Mouse (Mus musculus) left cerebral cortex, postnatal 25 days (tissue): Measurements from ENCODE around the gene Ryr3. TPM values are rescaled to one million over a fixed set of nuclear protein-coding genes. Genes with fewer than 3 reads are reported as not detected.
"Not testable (repeated sequence)": the region's sequence is repeated elsewhere in the genome, so short reads cannot be mapped to it uniquely, and the experiment has no call there.

Experiments
- DNase-seq, 2 experiments: peaks; one replicate each; pipeline ENCODE4 v3.0.0; 2022; ENCODE audit warnings: low spot score in 2 of 2, mixed read lengths in 1 of 2
- intact Hi-C: fragments of 180-260 bp; cut with DNase I; formaldehyde crosslinking; loops from one replicate; pipeline ENCODE4 v1.15.1; 2025
- total RNA-seq, 2 experiments: library from RNA; stranded (reverse); gene quantifications; 2 replicates each; pipeline ENCODE4 v1.2.3; 2021

Gene Ryr3
- total RNA-seq, 2 experiments from 2014 or later: 25.9 to 44.0 TPM

- intact Hi-C loops: loop anchor here (5.0 kb wide), 1 partner anchor 101 kb away; the partner anchor contains the start of gene Ryr3
- DNase-seq: no peak
Observed at GRCm38 (mm10) chr2:113115897-113116283, 101.0 kb downstream of the Ryr3 start.

DNA sequence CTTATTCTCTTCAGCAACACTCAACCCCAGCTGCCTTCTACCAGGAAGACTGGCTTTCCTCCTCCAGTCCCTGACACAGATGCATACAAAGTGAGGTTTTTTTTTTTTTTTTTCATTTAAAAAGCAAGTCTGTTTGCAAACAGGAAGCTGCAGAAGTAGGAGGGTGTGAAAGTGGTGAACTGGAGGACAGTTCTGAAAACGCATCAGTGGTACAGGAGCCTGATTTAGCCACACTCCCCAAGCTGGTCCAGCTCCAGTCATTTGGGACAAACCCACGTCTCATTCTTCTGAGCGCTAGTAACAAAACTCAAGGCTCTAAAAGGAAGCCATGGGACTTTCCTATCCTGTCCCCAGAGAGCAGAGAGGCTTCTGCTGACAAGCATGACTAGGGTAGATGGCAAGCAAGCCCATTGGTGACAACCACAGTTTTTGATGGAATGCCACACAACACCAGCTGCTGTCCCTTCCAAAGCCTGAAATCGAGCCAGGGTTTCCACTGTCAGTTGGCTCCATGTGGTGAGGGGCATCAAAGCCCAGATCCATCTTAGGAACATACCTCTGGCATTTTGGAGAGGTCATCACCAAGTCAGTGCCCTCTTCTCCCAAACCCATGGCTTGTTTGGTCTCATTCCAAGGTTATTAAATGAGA is 101.5 kb downstream of the Ryr3 start:
- intact Hi-C loops: loop anchor here (5.0 kb wide), 1 partner anchor 102 kb away; the partner anchor contains the start of gene Ryr3
- peak in 1 of 2 experiments; percentile 86 for DNase-seq

DNA sequence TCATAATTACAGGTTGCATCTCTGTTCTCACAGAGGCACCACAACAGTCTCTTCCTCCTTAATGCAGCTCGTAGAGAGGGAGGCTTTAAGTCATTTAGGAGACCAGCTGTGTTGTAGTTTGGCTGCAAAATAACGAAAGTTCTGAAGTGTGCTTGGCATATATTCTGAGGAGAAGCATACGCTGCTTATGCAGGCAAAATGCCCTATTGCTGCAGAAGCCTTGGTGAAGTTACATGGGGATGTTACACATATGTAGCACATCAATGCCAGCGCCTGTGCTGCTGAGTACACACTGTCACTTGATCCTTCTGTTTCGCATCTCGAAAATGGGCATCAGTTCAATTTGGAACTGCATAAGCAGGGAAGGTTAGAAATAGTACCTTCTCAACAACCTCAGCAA is 112.3 kb downstream of the Ryr3 start:
- peak; percentile 33 to 53 for DNase-seq
- intact Hi-C loops: loop anchor here (5.0 kb wide), 1 partner anchor 52 kb away; no protein-coding TSS in a partner anchor

- intact Hi-C loops: no loop called here
- DNase-seq: no peak
Observed at GRCm38 (mm10) chr2:113095184-113095583, 121.7 kb downstream of the Ryr3 start.

DNA sequence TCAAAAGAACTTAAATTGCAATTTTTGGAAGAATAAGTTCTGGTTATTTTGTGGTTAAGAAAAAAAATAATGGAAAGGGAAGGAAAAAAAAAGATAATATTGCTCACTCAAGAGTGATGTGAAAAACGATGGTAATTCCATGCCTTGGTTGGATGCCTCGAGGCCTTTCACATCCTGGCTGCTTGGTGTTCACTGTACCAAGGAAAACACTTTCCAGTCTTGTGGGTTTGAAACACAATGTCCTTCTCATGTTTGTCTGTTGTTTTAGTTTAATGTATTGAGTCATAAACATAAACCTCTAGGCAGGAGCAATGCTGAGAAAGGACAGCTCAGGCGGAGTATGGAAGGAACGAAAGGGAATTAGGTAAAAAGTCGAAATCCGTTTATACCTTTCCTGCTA is 122.8 kb downstream of the Ryr3 start:
- DNase-seq: no peak
- intact Hi-C loops: no loop called here

- no peak for DNase-seq
- intact Hi-C loops: no loop called here
Observed at GRCm38 (mm10) chr2:113092756-113093155, 124.1 kb downstream of the Ryr3 start.

GRCm38 (mm10) chr2:113091316-113091715 is 125.6 kb downstream of the Ryr3 start:
- DNase-seq, intact Hi-C loops: not testable (repeated sequence)

DNA sequence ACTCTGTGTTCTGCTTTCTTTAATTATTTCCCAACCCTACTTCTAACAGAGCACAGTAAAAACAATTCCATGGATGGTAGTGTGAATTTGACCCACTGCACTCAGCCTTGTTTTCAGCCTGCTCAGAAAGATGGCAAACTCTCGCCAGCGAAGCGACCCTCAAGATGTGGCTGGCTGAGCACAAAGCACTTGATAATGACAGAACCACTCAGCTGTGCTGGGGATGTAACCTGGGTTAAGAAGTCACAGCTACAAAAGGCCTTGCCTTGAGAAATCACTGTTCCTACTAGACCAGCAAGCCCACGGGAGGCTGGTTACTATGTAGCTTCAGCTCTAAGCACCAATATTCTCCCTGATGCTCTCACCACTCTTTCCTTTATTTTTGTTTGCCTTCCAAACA is 140.5 kb downstream of the Ryr3 start:
- intact Hi-C loops: no loop called here
- DNase-seq: no peak

GRCm38 (mm10) chr2:113059367-113059766 is 157.5 kb downstream of the Ryr3 start:
- intact Hi-C loops: no loop called here
- peak in 1 of 2 experiments; percentile 27 for DNase-seq

DNA sequence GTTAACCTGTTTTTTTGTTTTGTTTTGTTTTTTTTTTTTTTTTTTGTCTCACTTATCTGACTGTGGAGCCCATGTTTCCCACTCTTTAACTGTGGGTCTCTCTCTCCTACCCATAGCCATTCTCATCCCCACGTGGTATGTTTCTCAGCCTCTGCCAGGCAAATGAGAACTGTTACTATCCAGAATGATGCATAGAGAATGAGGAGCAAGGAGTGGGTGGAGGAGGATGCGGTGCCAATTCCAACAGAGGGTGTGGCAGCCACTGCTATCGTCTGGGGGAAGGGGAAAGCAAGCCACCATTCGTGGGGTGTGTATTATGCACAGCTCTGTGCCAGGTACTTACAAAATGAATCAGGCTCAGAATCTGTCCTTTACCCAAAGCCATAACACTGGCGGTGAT is 158.0 kb downstream of the Ryr3 start:
- DNase-seq: peak; percentile 45 to 93
- intact Hi-C loops: no loop called here

DNA sequence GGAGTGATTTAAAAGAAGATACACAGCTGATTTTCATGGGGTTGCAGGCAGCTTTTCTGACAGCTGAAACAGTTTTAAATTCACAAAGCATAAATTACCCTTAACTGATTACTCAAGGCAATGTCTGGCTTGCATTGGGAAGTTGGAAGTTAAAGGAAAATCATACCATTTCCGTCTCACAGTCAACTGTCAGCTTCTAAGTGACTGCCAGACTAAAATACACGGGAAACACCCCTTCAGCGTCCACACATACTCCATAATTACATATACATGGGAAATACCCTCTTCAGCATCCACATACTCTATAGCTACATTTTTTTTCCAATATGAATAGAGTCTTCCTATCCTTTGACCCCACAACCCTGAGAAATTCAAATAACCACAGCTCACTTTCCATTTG is 158.8 kb downstream of the Ryr3 start:
- intact Hi-C loops: no loop called here

GRCm38 (mm10) chr2:113055591-113055990 is 161.3 kb downstream of the Ryr3 start:
- DNase-seq: no peak
- intact Hi-C loops: no loop called here

More for the DNA sequence above, 158.8 kb downstream of the Ryr3 start:
- no peak for DNase-seq

- no peak for DNase-seq
- intact Hi-C loops: loop anchor here (5.0 kb wide), 1 partner anchor 57 kb away; no protein-coding TSS in a partner anchor
Observed at GRCm38 (mm10) chr2:113049831-113050230, 167.1 kb downstream of the Ryr3 start.

DNA sequence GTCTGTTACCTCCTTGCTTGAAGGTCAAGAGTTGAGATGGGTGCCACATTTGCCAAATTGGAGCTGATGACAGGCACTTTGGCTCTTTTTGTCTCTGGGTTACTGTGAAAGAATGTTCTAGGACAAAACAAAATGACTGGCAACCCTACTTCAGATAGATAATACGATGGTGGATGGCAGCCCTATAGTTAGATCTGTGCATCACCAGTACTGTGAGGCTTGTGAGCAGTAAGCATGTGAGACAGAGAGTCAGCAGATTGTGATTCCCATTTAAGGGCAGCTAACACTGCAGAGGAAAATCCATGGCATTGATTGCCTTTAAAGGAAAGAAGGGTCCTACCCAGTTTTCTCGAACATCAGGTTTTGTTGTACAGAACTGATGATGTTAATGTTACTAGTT is 180.3 kb downstream of the Ryr3 start:
- intact Hi-C loops: no loop called here
- no peak for DNase-seq

DNA sequence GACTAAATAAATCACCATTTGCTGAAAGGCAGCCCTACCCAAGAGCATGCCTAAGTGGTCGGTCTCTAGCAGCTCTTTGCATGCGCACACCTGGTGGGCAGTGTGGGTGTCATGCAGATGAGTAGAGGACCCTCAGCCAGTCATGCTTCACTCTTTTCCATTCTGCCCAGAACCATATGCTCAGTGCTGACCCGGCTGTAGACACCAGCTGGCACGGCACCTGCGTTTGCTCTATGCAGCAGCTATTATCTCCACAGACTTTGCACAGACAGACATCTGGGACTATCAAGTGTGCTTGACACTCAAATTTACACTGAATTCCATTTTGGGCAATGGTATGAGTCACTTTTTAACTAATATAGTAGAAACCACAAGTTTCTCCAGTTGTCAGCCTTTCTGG is 186.2 kb downstream of the Ryr3 start:
- intact Hi-C loops: no loop called here
- DNase-seq: peak in 1 of 2 experiments; percentile 19

- peak; percentile 42 to 66 for DNase-seq
- intact Hi-C loops: loop anchor here (10.0 kb wide), 1 partner anchor 195 kb away; the partner anchor contains the start of gene Ryr3
Observed at GRCm38 (mm10) chr2:113019896-113020295, 197.0 kb downstream of the Ryr3 start.

- DNase-seq: no peak
- intact Hi-C loops: no loop called here
Observed at GRCm38 (mm10) chr2:113018278-113018677, 198.6 kb downstream of the Ryr3 start.

DNA sequence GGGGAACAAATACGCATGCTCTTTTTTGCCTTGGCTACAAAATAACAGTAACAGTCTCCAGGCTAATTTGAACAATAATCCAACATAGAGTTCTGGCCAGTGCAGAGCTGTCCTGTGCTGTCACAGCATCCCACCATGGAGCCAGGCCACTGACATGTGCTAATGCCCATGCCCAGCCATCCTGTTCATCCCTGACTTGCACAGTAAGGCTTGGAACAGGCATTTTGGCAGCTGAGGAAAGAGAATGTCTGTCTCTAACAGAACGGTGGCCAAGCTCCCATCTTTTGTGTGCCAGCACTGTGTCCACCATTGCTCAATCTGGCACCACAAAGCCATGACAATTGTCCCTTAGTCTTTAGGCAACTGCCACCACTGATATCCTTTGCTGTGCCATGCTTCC is 200.7 kb downstream of the Ryr3 start:
- intact Hi-C loops: no loop called here
- no peak for DNase-seq

DNA sequence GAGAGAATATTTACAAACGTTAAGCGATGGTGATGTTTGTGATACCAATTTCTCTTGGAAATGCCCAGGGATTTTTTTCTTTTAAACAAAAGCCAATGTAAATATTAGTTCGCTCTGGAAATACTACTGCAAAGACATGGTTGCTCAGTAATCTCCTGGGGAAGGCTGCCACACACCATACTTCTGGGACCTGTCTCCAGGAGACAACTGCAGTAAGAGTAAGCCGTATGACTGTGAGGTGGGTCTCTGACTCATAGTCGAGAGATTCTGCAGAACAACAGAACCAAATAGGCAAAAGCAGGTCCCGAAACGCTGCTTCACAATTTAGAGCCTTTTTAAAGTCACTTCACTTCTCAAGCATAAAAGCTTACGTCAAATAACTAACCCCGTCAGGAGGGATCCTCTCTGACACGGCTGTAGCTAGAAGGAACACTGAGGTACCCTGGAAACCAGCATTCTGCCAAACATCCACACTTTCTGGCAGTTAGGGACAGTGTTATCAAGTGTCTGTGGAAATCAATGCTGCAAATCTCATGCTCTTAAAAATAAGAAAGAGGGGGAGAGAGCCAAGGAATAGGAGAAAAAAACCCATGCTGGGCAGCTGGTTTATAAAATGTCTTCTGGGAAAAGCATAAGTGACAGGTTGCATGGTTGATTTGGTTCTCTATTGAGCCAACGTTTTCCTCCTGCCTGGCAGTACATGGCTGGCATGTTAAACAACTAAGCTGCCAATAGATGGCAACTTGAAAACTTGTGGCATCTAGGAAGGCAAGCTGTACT is 207.7 kb downstream of the Ryr3 start:
- intact Hi-C loops: no loop called here
- peak in 1 of 2 experiments; percentile 12 for DNase-seq

DNA sequence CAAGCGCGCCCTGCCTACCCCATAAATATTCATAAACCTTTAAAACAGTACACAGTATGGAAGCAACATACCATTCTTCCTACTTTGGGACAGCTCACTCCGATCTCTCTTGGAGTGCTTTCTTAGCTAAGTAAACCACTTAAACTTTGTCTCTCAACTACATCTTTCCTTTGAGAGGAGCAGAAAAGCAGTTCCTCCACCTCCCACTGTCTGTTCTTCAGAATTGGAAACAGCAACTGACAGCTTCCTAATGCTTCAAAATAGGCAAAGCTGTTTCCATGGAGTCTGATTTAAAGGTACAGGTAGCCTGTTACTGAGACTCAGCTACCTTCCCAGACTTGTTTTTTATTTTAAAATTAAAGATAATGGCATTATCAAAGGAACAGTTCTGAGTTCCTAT is 218.4 kb downstream of the Ryr3 start:
- DNase-seq: peak in 1 of 2 experiments; percentile 29
- intact Hi-C loops: no loop called here
